Mouse (Mus musculus) gastrocnemius, postnatal 36 days (tissue): ENCODE results near the gene Prh1. TPM values are rescaled to one million over a fixed set of nuclear protein-coding genes. Genes with fewer than 3 reads are reported as not detected.
"Not testable (repeated sequence)": the region's sequence is repeated elsewhere in the genome, so short reads cannot be mapped to it uniquely, and the experiment has no call there.

ENCODE experiments used
- DNase-seq, 2 experiments: peaks; one replicate each; pipeline ENCODE4 v3.0.0; 2022
- intact Hi-C: fragments of 180-260 bp; cut with DNase I; formaldehyde crosslinking; loops from one replicate; pipeline ENCODE4 v1.15.1; 2025
- long read RNA-seq, 2 experiments: library from polyadenylated mRNA; stranded (forward); transcript quantifications; one replicate each; pipeline ENCODE4 v2.0.0; 2021
- total RNA-seq, 2 experiments: library from RNA; stranded (reverse); gene quantifications; 2 replicates each; pipeline ENCODE4 v1.2.3; 2021

The Prh1 gene
- not detected for total RNA-seq
- long read RNA-seq, experiment 1, result 0 reads
- long read RNA-seq, experiment 2, result 0 reads

DNA sequence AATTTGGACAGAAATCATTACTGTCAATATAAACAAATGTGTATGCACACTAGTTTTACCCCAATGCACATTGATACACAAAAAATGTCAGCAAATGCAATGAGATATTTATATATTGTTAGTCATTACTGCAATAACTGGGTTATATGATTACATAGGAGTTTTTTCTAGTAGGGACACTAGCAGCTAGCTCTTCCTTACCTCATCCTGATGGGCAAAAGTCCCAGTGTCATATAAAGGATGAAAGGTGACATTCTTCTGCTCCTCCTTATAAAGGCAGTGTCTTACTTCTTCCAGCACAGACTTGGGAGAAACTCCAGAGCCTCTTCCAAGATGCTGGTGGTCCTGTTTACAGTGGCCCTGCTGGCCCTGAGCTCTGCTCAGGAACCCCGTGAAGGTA, at the start of gene Prh1:
Gene Prh1, plus strand, starts transcription at position 301 of the 400 bp plus-strand sequence.
- intact Hi-C loops, DNase-seq: not testable (repeated sequence)

DNA sequence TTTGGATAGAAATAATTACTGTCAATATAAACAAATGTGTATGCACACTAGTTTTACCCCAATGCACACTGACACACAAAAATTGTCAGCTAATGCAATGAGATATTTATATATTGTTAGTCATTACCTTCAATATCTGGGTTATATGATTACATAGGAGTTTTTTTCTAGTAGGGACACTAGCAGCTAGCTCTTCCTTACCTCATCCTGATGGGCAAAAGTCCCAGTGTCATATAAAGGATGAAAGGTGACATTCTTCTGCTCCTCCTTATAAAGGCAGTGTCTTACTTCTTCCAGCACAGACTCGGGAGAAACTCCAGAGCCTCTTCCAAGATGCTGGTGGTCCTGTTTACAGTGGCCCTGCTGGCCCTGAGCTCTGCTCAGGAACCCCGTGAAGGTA, 26.0 kb downstream of the Prh1 start, which contains the start of gene Prp2:
Gene Prp2, plus strand, starts transcription at position 301 of the 400 bp plus-strand sequence.
- DNase-seq, intact Hi-C loops: not testable (repeated sequence)

Other genes with a start within 250 kb of the Prh1 start
- not detected for gene Gm8882, start 205.7 kb upstream of the Prh1 start, total RNA-seq
- not detected for gene Prp2, start 26.1 kb downstream of the Prh1 start, total RNA-seq
- gene A630073D07Rik, start 81.7 kb downstream of the Prh1 start, total RNA-seq, result not detected
- not detected for gene Tas2r120, start 87.1 kb downstream of the Prh1 start, total RNA-seq
- gene Tas2r121, start 131.2 kb downstream of the Prh1 start, total RNA-seq, result not detected
- not detected for gene Tas2r122, start 142.1 kb downstream of the Prh1 start, total RNA-seq
- gene Tas2r115, start 168.2 kb downstream of the Prh1 start, total RNA-seq, result not detected
- gene Tas2r124, start 184.9 kb downstream of the Prh1 start, total RNA-seq, result not detected
- not detected for gene Tas2r102, start 192.3 kb downstream of the Prh1 start, total RNA-seq
- gene Tas2r136, start 208.4 kb downstream of the Prh1 start, total RNA-seq, result not detected
- gene Tas2r117, start 233.0 kb downstream of the Prh1 start, total RNA-seq, result not detected